Mouse (Mus musculus): Measurements from ENCODE around the gene Ablim1.

The Ablim1 gene

GRCm38 (mm10) chr19:57185021-57185420 is 129.7 kb downstream of the Ablim1 start:
- no peak for DNase-seq (ENCODE audit: low spot score)

- DNase-seq (ENCODE audit: low spot score), result no peak
Observed at GRCm38 (mm10) chr19:57182938-57183720, 131.6 kb downstream of the Ablim1 start.

GRCm38 (mm10) chr19:57181852-57182528 is 132.7 kb downstream of the Ablim1 start:
- no peak for DNase-seq (ENCODE audit: low spot score)

- DNase-seq (ENCODE audit: low spot score), result no peak
Observed at GRCm38 (mm10) chr19:57181317-57181716, 133.4 kb downstream of the Ablim1 start.

GRCm38 (mm10) chr19:57180908-57181307 is 133.8 kb downstream of the Ablim1 start:
- DNase-seq (ENCODE audit: low spot score), result no peak

GRCm38 (mm10) chr19:57180333-57180732 is 134.4 kb downstream of the Ablim1 start:
- no peak for DNase-seq (ENCODE audit: low spot score)

- DNase-seq (ENCODE audit: low spot score), result no peak
Observed at GRCm38 (mm10) chr19:57179269-57179668, 135.4 kb downstream of the Ablim1 start.

GRCm38 (mm10) chr19:57177334-57177733 is 137.4 kb downstream of the Ablim1 start:
- DNase-seq (ENCODE audit: low spot score), result no peak

GRCm38 (mm10) chr19:57175077-57175476 is 139.6 kb downstream of the Ablim1 start:
- no peak for DNase-seq (ENCODE audit: low spot score)

GRCm38 (mm10) chr19:57174541-57174940 is 140.2 kb downstream of the Ablim1 start:
- DNase-seq (ENCODE audit: low spot score), result no peak

GRCm38 (mm10) chr19:57174045-57174444 is 140.7 kb downstream of the Ablim1 start:
- no peak for DNase-seq (ENCODE audit: low spot score)

GRCm38 (mm10) chr19:57172321-57172720 is 142.4 kb downstream of the Ablim1 start:
- no peak for DNase-seq (ENCODE audit: low spot score)

- DNase-seq (ENCODE audit: low spot score), result no peak
Observed at GRCm38 (mm10) chr19:57170880-57171279, 143.8 kb downstream of the Ablim1 start.

- no peak for DNase-seq (ENCODE audit: low spot score)
Observed at GRCm38 (mm10) chr19:57169485-57169884, 145.2 kb downstream of the Ablim1 start.

GRCm38 (mm10) chr19:57167721-57168120 is 147.0 kb downstream of the Ablim1 start:
- DNase-seq (ENCODE audit: low spot score), result no peak

GRCm38 (mm10) chr19:57164882-57165281 is 149.8 kb downstream of the Ablim1 start:
- DNase-seq (ENCODE audit: low spot score), result no peak

GRCm38 (mm10) chr19:57163315-57163714 is 151.4 kb downstream of the Ablim1 start:
- DNase-seq (ENCODE audit: low spot score), result no peak

- DNase-seq (ENCODE audit: low spot score), result no peak
Observed at GRCm38 (mm10) chr19:57161978-57162727, 152.6 kb downstream of the Ablim1 start.

- DNase-seq (ENCODE audit: low spot score), result peak; percentile 53
Observed at GRCm38 (mm10) chr19:57161010-57161660, 153.6 kb downstream of the Ablim1 start.

GRCm38 (mm10) chr19:57157731-57158343 is 156.9 kb downstream of the Ablim1 start:
- DNase-seq (ENCODE audit: low spot score), result no peak

GRCm38 (mm10) chr19:57155121-57155884 is 159.4 kb downstream of the Ablim1 start:
- DNase-seq (ENCODE audit: low spot score), result no peak
